12 mouse cellular contexts compared by ENCODE assay signal in the genomic region with DNA sequence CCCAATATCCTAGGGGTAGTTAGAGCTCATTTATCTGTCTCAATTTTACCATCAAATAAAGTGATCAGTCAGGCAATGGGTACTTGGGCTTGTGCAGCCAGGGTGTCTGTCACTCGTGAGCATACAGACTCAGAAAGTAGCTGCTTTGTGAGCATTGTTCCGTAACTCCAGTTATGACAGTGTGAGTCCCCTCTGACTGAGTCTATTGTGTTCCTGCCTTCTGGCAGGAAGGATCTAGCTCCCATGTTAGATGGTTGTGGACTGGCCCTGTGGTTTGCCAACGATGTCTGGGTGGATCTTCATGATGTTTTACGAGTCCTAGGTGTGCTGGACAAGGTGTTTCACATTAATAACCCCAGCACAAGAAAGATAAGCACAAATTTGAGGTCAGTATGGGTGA. TPM values are rescaled to one million over a fixed set of nuclear protein-coding genes. Genes with fewer than 3 reads are reported as not detected.
DNase-seq lines count a peak whose midpoint lies in the region; ATAC-seq lines count a peak whose summit lies in the region.
"Had no signal": no experiment of that assay in that cellular context is flagged by ENCODE, and none has a peak within 500 bp of the region (broad histone marks: within the 10 kb centered on the region; RNA-seq: fewer than 3 reads in every experiment).

No protein-coding gene starts in this region.

- no peaks in the 10 kb centered on the region for H3K36me3 ChIP-seq in heart, embryonic 14.5 days (ENCODE audit: control insufficient read depth, insufficient read depth, low read length)
- H3K36me3 ChIP-seq in lung, embryonic 16.5 days (ENCODE audit: control insufficient read depth, insufficient read depth, low read length): no peaks in the 10 kb centered on the region
- H3K36me3 ChIP-seq in embryonic facial prominence, embryonic 13.5 days: no peaks in the 10 kb centered on the region
- no peaks in the 10 kb centered on the region for H3K36me3 ChIP-seq in stomach, embryonic 14.5 days (ENCODE audit: control insufficient read depth, insufficient read depth, low read length)
- H3K36me3 ChIP-seq in midbrain, embryonic 14.5 days (ENCODE audit: control insufficient read depth, insufficient read depth, low read length): no peaks in the 10 kb centered on the region

- no peak overlapping the region for H3K4me3 ChIP-seq in heart, embryonic 14.5 days (ENCODE audit: control insufficient read depth in 1 of 2, insufficient read depth in 1 of 2, low read depth in 1 of 2, low read length in 2 of 2)
- H3K4me3 ChIP-seq in lung, embryonic 16.5 days (ENCODE audit: low read length): no peak overlapping the region
- H3K4me3 ChIP-seq in embryonic facial prominence, embryonic 13.5 days: no peak overlapping the region
- no peak overlapping the region for H3K4me3 ChIP-seq in stomach, embryonic 14.5 days (ENCODE audit: low read depth, low read length)
- H3K4me3 ChIP-seq in midbrain, embryonic 14.5 days (replicated peaks; ENCODE audit: low read depth, low read length): no peak overlapping the region
- H3K4me3 ChIP-seq: left cerebral cortex, adult 2 months had no signal

- no peak overlapping the region for H3K27ac ChIP-seq in heart, embryonic 14.5 days (replicated peaks in 1 of 2; ENCODE audit: control insufficient read depth in 1 of 2, insufficient read depth in 1 of 2, low read depth in 2 of 2, low read length in 2 of 2)
- H3K27ac ChIP-seq in lung, embryonic 16.5 days (ENCODE audit: low read length): no peak overlapping the region
- H3K27ac ChIP-seq in embryonic facial prominence, embryonic 13.5 days: no peak overlapping the region; the same call in 1 of the 2 replicates
- peak overlapping the region; percentile 33; the same call in 1 of the 2 replicates for H3K27ac ChIP-seq in stomach, embryonic 14.5 days (ENCODE audit: low read length)
- H3K27ac ChIP-seq in midbrain, embryonic 14.5 days (replicated peaks; ENCODE audit: low read depth, low read length): no peak overlapping the region

- H3K9me3 ChIP-seq in heart, embryonic 14.5 days (ENCODE audit: control insufficient read depth, low read length): no peaks in the 10 kb centered on the region
- no peaks in the 10 kb centered on the region for H3K9me3 ChIP-seq in lung, embryonic 16.5 days (ENCODE audit: control insufficient read depth, low read length)
- no peaks in the 10 kb centered on the region for H3K9me3 ChIP-seq in embryonic facial prominence, embryonic 13.5 days
- no peaks in the 10 kb centered on the region for H3K9me3 ChIP-seq in stomach, embryonic 14.5 days (ENCODE audit: control insufficient read depth, low read depth, low read length)
- no peaks in the 10 kb centered on the region for H3K9me3 ChIP-seq in midbrain, embryonic 14.5 days (ENCODE audit: control insufficient read depth, low read length)

- 50% methylated on average over 4 of the region's 4 CpGs for WGBS in heart, embryonic 14.5 days
- WGBS in lung, embryonic 16.5 days: 41% methylated on average over 4 of the region's 4 CpGs
- 25% methylated on average over 4 of the region's 4 CpGs for WGBS in embryonic facial prominence, embryonic 13.5 days
- 53% methylated on average over 4 of the region's 4 CpGs for WGBS in stomach, embryonic 14.5 days
- 51% methylated on average over 4 of the region's 4 CpGs for WGBS in midbrain, embryonic 14.5 days

- no peak for ATAC-seq in heart, embryonic 14.5 days (ENCODE audit: insufficient number of reproducible peaks, insufficient read depth, low FRiP score, low read depth)
- ATAC-seq in lung, embryonic 16.5 days (ENCODE audit: low read depth): no peak
- no peak for ATAC-seq in embryonic facial prominence, embryonic 13.5 days (ENCODE audit: insufficient number of reproducible peaks, insufficient read depth, low FRiP score, low TSS enrichment, low read depth)
- ATAC-seq in stomach, embryonic 14.5 days (ENCODE audit: insufficient number of reproducible peaks, insufficient read depth, low FRiP score, low read depth): no peak
- ATAC-seq in midbrain, embryonic 14.5 days (ENCODE audit: low FRiP score, low TSS enrichment): no peak

- 0 out of 2 replicates have a peak overlapping the region, but pooled peaks have one; percentile 60 for H3K9ac ChIP-seq in heart, embryonic 14.5 days (ENCODE audit: low read length)
- H3K9ac ChIP-seq in lung, embryonic 16.5 days (ENCODE audit: low read length): 0 out of 2 replicates have a peak overlapping the region, but pooled peaks have one; percentile 3
- 0 out of 2 replicates have a peak overlapping the region, but pooled peaks have one; percentile 21 for H3K9ac ChIP-seq in embryonic facial prominence, embryonic 13.5 days
- no peak overlapping the region for H3K9ac ChIP-seq in stomach, embryonic 14.5 days (replicated peaks; ENCODE audit: low read depth, low read length)
- no peak overlapping the region for H3K9ac ChIP-seq in midbrain, embryonic 14.5 days (replicated peaks; ENCODE audit: low read length)

- peaks cover 7 to 9% of the 10 kb centered on the region in 2 experiments for H3K4me1 ChIP-seq in heart, embryonic 14.5 days (ENCODE audit: control insufficient read depth in 2 of 2, insufficient read depth in 2 of 2, low read length in 2 of 2)
- H3K4me1 ChIP-seq in lung, embryonic 16.5 days (replicated peaks; ENCODE audit: control insufficient read depth, insufficient read depth, low read length): peaks cover 18% of the 10 kb centered on the region
- peaks cover 28% of the 10 kb centered on the region for H3K4me1 ChIP-seq in embryonic facial prominence, embryonic 13.5 days
- peaks cover 8% of the 10 kb centered on the region for H3K4me1 ChIP-seq in stomach, embryonic 14.5 days (ENCODE audit: control insufficient read depth, insufficient read depth, low read length)
- no peaks in the 10 kb centered on the region; the same call in 1 of the 2 replicates for H3K4me1 ChIP-seq in midbrain, embryonic 14.5 days (ENCODE audit: control insufficient read depth, insufficient read depth, low read length)

- DNase-seq in heart, postnatal 4 days: no peak
- no peak for DNase-seq in lung, adult 18-20 months
- DNase-seq in midbrain, embryonic 14.5 days: no peak
- DNase-seq: adrenal gland, adult 8-10 months; cerebellum, adult 11-12 months; lung, postnatal 14 days had no signal

- H3K4me2 ChIP-seq in heart, embryonic 14.5 days (ENCODE audit: low read length): peak overlapping the region; percentile 64; the same call in 1 of the 2 replicates
- H3K4me2 ChIP-seq in lung, embryonic 16.5 days (ENCODE audit: low read depth, low read length): 0 out of 2 replicates have a peak overlapping the region, but pooled peaks have one; percentile 22
- peak overlapping the region; percentile 14; the same call in 1 of the 2 replicates for H3K4me2 ChIP-seq in embryonic facial prominence, embryonic 13.5 days
- 0 out of 2 replicates have a peak overlapping the region, but pooled peaks have one; percentile 0 for H3K4me2 ChIP-seq in stomach, embryonic 14.5 days (replicated peaks; ENCODE audit: low read depth, low read length)
- no peak overlapping the region for H3K4me2 ChIP-seq in midbrain, embryonic 14.5 days (ENCODE audit: low read length)

- H3K27me3 ChIP-seq in heart, embryonic 14.5 days (ENCODE audit: control insufficient read depth, insufficient read depth, low read length): peaks cover 28% of the 10 kb centered on the region; the same call in 1 of the 2 replicates
- peaks cover 9% of the 10 kb centered on the region for H3K27me3 ChIP-seq in lung, embryonic 16.5 days (ENCODE audit: control insufficient read depth, insufficient read depth, low read depth, low read length)
- H3K27me3 ChIP-seq in embryonic facial prominence, embryonic 13.5 days: peaks cover 48% of the 10 kb centered on the region
- H3K27me3 ChIP-seq in stomach, embryonic 14.5 days (ENCODE audit: control insufficient read depth, insufficient read depth, low read length): peaks cover 6% of the 10 kb centered on the region; the same call in 1 of the 2 replicates
- H3K27me3 ChIP-seq in midbrain, embryonic 14.5 days (ENCODE audit: control insufficient read depth, insufficient read depth, low read length): peaks cover 29% of the 10 kb centered on the region

RNA-seq across cellular contexts. Expression of a gene that starts 21.2 kb away (rescaled TPM):
- polyA plus RNA-seq in heart, embryonic 14.5 days (2014; fragmentation: Nextera tagmentation; extraction: Ambion mirVana): 13.8 and 14.0 TPM in 2 replicates
- total RNA-seq in heart, postnatal 4 days (2021): 1 to 10 TPM; 5.8 to 6.3 TPM
- 17.4 and 21.7 TPM in 2 replicates for polyA plus RNA-seq in lung, embryonic 16.5 days (2015; fragmentation: Nextera tagmentation; extraction: Ambion mirVana)
- 20.0 and 22.5 TPM in 2 replicates for polyA plus RNA-seq in embryonic facial prominence, embryonic 13.5 days (2015; fragmentation: Nextera tagmentation; extraction: Ambion mirVana)
- polyA plus RNA-seq in stomach, embryonic 14.5 days (2014; fragmentation: Nextera tagmentation; extraction: Ambion mirVana): 18.1 and 18.9 TPM in 2 replicates
- 16.8 and 19.1 TPM in 2 replicates for polyA plus RNA-seq in midbrain, embryonic 14.5 days (2014; fragmentation: Nextera tagmentation; extraction: Ambion mirVana)

RNA-seq across cellular contexts. Expression of a gene that starts 56.5 kb away (rescaled TPM):
- polyA plus RNA-seq in heart, embryonic 14.5 days (2014; fragmentation: Nextera tagmentation; extraction: Ambion mirVana): 7.0 and 8.9 TPM in 2 replicates
- total RNA-seq in heart, postnatal 4 days (2021): 10 to 100 TPM in 1 of 2 experiments, 1 to 10 TPM in 1; 9.3 to 10.3 TPM
- polyA plus RNA-seq in lung, embryonic 16.5 days (2015; fragmentation: Nextera tagmentation; extraction: Ambion mirVana): 12.9 TPM in 2 replicates
- polyA plus RNA-seq in embryonic facial prominence, embryonic 13.5 days (2015; fragmentation: Nextera tagmentation; extraction: Ambion mirVana): 18.2 and 21.9 TPM in 2 replicates
- 13.6 and 15.7 TPM in 2 replicates for polyA plus RNA-seq in stomach, embryonic 14.5 days (2014; fragmentation: Nextera tagmentation; extraction: Ambion mirVana)
- polyA plus RNA-seq in midbrain, embryonic 14.5 days (2014; fragmentation: Nextera tagmentation; extraction: Ambion mirVana): 24.8 and 31.4 TPM in 2 replicates

RNA-seq across cellular contexts. Expression of a gene that starts 57.8 kb away (rescaled TPM):
- not detected in 2 replicates for polyA plus RNA-seq in heart, embryonic 14.5 days (2014; fragmentation: Nextera tagmentation; extraction: Ambion mirVana)
- total RNA-seq in heart, postnatal 4 days (2021): not detected
- 0.26 and 0.36 TPM in 2 replicates for polyA plus RNA-seq in lung, embryonic 16.5 days (2015; fragmentation: Nextera tagmentation; extraction: Ambion mirVana)
- 0.27 and 0.37 TPM in 2 replicates for polyA plus RNA-seq in embryonic facial prominence, embryonic 13.5 days (2015; fragmentation: Nextera tagmentation; extraction: Ambion mirVana)
- polyA plus RNA-seq in stomach, embryonic 14.5 days (2014; fragmentation: Nextera tagmentation; extraction: Ambion mirVana): 0.10 TPM in 1 of 2 replicates, not detected in the other
- polyA plus RNA-seq in midbrain, embryonic 14.5 days (2014; fragmentation: Nextera tagmentation; extraction: Ambion mirVana): not detected in 2 replicates
- total RNA-seq: adrenal gland, adult 8-10 months; left cerebral cortex, adult 2 months; MEL had no signal

Comparison
In these comparisons a context has a peak if more than half of its experiments do, and no peak if none do; other contexts are left out.
1. H3K9ac ChIP-seq: peak in heart, embryonic 14.5 days (single experiment), lung, embryonic 16.5 days (single experiment) and embryonic facial prominence, embryonic 13.5 days (single experiment); none in stomach, embryonic 14.5 days (single experiment) and midbrain, embryonic 14.5 days (single experiment).